Mouse (Mus musculus): ENCODE measurements at regions not wholly inside any gene's neighbourhood (a gene's known extent, or its start where the extent isn't known, plus 50 kb on each side); places are given as distances from the start of the nearest gene placed in this dataset.

DNA sequence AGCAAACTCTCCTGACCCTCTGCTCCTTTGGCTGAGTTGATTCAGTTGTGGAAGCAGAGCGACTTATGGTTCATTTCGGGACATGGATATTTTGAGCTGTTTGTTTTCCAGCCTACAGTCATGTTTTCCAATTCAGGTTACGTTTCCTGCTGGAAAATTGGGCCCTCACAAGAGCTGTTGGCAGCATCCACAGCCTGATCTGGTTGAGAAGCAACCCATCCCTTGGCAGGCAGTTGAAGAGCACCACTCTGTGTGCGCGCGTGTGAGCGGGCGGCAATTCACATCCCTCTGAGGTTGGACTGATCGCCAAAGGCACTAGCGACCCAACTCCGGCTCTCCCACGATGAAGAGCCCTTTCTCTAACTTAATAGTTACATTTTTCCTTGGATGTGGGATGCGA is 457.1 kb downstream of the Tmem38b start:
- no peak for DNase-seq

DNA sequence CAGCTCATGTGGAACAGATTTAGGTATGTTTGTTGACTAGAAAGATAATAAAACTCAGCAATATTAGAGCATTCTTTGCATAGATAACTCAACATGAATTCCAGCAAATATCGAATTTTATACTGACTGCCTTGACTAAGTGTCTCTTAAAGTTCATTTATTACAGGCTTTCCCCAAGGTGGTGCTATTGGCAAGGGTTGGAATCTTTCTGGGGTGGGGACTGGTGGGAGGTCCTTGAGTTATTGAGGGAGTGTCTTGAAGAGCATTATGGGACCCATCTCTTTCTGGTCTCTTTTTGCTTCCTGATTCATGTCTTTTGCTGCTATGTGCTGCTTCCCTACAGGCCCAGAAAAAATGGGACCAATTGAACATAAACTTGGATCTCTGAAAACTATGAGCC is 488.0 kb downstream of the Tmem38b start:
- DNase-seq: peak; percentile 8 to 31

DNA sequence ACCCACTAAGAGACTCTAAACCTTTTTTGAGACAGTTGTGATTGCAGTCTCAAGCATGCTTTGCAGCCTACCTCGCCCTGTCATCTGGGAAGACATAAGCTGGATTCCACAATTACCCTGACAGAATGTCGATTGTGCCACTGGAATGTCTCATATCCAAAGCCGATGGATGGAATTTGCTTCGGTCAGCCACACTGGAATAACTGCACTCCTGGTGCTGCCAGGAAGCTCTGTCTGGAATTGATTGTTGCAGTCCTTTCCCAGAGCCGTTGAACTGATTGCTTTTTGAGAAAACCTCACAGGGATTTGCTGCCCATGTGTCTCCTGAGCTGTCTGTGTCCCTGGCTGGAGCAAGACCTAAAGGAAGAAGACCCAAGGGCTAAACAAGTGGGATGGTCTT is 499.0 kb downstream of the Tmem38b start:
- no peak for DNase-seq

DNA sequence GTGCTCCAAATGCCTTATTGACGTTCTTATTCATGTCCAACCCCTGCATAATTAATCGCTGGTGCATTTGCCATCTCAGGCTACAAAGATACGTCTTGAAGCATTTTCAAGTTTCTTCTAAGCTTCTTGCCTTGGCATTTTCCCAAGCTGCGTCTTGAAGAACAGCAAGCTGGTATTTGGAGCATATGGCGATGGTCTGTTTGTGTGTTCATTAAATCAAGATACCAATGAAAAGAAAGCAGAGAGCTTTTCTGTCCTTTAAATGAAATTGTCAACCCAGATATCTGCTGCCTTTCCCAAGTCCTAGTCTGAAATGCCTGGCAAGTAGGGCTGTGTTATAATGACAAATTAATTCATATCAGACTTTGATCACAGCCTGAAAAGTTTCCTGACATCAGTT is 502.4 kb downstream of the Tmem38b start:
- no peak for DNase-seq

DNA sequence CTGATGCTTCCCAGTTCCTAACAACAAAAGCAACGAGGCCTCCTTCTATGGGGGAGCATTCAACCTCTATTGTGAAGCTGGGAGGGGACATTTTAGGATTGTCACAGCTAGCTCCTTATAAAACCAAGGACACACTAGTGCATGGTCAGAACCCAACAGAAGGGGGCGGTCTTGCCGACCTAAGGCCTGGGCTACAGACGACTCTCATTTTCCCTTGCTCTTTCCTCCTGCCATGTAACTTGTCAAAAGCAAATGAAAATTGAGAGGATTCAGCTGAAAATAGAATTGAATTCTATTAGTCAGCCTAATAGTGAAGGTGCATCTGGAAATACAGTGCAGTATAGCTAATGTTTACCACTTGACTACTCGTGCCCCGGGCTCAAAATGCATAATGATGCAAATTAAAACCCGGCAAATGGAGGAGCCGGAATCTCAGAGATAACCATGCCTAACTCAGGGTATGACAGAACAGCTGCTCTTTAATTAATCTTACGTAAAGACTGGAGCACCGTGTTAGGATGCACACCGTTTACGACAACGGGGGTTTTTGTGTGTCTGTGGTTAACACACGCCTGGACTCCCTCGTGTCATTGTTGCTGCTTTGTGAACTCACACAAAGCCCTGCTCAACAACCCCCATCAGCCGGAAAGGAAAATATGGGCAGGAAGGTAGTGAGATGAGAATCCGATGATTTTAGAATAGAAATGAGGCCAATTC is 503.0 kb downstream of the Tmem38b start:
- no peak for DNase-seq

DNA sequence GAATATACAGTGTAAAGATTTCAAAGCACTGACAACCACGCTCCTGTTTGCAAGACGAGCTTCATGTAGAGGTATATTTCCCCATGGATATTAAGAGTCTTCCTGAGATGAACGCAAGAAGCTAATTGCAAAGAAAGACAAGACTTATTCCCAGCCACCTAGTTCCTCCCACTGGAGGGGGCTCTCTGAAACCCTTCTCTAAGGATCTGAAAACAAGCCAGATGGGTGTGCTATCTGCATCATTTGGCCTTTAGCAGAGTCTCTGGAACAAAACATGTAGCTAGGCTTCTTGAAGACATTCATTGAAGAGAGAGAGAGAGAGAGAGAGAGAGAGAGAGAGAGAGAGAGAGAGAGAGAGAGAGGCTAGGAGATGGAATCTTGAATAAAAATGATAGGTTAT is 504.8 kb downstream of the Tmem38b start:
- DNase-seq: no peak

DNA sequence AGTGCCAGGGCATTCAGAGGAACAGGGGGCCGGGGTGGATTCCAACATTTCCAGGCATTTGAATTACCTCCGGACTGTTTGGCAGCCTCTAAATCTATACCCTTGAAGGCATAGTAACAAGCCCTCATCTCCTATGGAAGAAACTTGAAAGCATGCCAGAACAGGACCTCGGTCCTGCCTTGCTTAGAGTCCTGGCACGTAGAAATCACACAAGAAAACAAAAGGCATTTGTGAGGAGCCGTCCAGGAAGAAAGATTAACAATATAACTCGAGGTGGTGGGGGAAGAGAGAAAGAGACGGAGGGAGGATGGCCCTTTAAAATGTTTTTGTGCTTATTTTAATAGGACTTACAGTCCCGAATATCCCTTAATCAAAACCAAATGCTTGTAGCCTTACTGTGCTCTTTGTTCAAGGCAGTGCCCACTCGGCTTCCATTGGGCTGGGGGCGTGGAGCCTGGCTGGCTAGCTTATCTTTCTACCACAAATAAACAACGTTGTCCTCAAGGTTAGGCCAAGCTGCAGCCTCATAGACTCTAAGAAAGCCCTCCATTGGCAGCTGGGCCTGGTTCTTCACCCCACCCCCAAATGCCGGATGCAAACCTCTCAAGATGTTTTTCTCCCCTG is 505.9 kb downstream of the Tmem38b start:
- no peak for DNase-seq

DNA sequence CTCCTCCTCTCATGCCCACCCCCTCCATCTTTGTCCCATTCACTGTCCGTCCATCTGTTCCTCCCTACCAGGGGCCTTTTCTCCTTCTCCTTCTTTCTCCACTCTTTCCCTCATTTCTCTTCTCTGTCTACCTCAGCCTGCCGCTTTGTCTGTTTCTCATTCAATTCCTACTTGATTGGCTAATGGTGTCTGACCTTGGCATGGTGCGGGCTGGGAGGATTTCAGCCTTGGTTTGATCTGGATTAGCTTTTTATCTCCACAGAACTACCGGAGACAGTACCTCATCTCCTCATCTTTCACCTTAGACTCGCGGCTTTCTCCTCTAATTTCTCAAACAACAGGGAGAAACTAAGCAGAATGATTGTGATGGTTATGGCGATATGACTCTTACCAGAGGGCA is 506.4 kb downstream of the Tmem38b start:
- no peak for DNase-seq

DNA sequence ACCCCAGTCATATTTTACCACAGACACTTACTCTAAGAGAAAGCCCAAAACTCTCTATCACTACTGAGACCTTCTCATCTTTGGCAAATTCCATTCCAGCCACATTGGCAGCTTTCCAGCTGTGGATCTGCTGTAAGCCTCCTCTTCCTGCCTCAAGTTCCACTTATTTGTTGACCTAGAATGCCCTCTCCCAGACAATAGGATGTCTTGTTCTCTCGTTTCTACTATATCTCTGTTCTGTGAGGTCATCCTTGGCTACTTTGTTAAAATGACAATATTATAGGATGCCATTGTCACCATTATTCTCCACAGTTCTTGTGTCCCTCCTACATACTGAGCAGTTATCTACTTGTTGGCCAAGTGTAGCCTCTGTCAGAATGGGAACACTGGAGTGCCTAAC is 512.7 kb downstream of the Tmem38b start:
- no peak for DNase-seq

DNA sequence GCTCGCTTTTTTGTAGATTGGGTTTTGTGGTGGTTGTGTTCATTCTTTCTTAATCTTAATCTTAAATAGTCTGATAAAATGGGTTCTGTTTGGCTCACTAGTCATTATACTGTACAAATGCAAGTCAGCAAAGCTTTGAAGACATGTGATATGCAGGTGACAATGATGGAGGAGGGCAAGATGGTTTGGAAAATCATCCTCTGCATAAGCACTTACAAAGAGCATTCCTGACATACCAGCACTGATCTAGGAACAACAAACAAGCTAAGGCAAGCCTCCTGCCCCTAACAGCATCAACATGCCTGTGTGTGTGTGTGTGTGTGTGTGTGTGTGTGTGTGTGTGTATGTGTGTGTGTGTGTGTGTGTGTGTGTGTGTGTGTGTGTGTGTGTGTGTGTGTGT is 514.3 kb downstream of the Tmem38b start:
- no peak for DNase-seq

DNA sequence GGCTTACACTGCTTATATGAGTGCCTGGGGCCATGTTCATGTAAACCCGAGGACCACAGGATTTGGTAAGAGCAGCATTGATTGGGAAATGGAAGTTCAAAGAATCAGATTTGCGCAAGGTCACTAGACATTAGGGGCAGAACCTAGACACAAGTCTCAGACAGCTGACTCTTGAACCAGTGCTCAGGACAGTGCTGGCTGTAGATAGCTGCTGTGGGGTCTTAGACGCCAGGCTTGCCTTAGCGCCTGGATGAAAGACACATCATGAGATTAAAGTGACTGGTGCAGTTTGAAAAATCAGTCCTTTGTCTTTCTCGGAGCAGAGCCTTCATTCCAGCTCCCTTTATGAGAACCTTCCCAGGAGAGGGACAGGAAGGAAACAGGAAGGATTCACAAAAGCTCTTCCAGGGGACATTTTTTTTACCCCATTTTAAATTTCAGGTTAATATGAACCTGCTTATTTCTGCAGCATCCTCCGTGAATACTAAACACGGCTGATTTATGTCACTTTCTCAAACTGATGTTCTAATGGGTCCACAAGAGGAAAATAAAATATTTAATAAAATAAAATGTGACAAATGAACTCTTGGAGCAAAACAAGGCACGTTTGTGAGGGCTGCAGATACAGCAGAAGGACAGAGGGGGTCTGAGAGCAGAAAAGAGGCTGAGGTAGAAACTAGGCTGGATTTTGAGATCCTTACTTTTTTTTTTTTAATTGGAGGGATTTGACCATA is 528.0 kb downstream of the Tmem38b start:
- DNase-seq: no peak

DNA sequence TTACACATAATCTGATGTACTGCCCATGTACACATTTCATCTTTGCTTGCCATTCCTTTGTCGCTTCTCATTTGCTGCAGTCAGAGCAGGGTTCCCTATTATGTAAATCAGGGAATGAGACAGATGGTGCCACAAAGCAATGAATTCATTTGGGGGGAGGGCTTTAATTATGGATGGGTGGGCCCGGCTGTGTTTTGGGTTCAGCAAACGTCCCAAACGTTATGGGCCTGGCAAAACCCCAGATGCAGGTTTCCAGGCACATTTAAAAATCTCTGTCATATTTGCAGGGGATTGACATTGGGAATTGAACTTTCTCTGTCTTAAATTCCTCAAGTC is 528.5 kb downstream of the Tmem38b start:
- no peak for DNase-seq

DNA sequence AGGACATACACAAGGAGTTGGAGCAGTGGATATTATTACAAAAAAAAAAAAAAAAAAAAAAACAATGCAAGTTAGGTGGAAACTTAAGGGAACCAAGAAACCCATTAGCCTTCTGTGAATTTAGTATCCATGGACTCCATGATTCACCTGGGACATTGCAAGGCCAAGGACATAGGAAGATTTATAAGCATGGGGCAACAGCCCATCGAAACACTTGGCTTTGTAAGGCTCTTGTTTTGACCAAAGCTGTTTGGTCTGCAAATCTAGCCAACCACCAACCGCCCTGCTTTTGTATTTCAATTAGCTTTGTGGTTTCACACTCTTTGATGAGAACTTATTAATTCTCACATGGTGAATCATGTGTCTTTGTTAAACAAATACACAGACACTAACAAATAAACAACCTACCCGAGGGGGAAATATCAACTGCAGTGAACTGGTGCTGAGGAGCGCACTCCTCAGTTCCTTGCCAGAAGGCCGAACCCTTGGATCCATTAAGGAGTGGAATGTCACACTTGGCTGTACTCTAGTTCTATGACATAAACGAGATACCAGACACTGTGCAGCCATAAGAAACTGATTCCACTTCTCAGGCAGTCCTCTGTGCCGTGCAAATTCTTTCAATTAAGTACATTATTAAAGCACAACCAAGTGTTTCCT is 529.7 kb downstream of the Tmem38b start:
- no peak for DNase-seq

DNA sequence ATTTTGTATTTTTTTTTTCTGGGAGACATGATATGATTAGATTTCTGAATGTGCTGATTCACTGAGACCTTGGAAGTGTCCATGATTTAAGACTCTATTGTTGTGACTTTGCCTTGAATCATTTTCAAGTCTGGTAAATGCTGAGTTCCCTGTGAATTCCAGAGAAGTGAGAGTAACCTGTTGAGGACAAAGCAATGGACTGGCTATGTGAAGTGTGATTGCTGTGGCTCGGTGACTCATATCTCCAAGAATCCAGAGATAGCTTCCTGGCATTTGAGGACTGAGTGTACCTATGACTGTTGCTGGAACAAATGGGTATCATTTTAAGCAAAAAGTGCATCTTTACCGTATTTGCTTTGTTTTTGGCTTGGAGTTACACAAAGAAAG is 530.2 kb downstream of the Tmem38b start:
- no peak for DNase-seq

DNA sequence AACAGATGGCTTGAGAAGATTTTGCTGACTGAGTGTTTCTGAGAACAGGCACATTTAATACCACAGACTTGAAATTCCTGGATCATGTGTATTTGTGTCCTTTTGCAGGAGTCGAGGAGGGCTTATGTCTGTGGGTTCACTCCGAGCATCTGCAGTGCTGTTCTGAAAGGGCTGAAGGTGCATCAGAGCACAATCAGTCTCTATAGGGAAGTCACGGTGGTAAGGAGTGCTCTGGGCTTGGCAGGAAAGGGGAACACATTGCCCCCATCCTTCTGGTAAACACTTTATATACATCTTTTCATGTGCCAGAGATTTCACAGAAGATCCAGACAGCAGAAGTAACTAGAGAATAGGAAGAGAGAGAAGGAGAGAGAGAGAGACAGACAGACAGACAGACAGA is 545.1 kb downstream of the Tmem38b start:
- no peak for DNase-seq

DNA sequence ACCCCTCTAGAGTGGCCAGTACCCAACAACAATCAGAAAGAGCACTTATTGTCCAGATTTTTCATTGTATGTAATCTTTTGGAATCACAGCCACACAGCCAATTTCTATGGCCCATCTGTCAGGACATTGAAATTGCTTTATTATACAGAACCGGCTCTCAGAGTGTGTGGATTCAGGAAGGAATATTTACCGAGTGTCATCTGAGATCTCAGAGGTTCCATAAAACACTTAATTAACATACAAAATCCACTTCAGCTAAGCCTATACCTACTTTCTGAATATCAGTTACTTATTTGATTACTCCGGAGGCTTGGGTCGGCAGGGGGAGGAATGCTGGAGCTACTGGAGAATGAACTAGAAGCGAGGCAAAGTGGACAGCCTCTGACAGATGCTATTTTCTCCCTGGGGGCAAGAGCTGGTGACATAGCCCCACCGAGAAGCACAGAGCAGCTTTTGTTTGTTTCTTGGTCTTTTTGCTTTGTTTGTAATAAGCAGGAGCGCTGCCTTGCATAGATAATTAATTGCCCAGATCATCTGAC is 545.6 kb downstream of the Tmem38b start:
- no peak for DNase-seq

DNA sequence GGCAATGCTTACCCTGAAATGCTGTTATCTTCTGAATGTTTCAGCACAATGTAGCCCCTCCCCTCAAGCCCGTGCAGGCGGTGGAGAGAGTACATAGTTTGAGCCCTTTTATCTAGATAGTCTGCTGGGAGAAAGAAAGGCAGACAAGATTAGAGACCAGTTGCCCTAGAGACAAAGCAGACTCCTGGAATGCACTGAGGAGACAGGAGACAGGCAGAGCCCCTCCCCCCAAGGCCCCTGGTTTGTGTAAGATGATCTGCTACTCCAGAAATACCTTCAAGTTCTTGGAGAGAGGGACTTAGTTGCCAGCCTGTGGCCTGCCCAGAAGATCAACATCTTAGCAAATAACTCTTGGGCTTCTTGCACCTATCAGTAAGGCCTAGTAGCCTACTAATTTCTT is 547.8 kb downstream of the Tmem38b start:
- DNase-seq: no peak

DNA sequence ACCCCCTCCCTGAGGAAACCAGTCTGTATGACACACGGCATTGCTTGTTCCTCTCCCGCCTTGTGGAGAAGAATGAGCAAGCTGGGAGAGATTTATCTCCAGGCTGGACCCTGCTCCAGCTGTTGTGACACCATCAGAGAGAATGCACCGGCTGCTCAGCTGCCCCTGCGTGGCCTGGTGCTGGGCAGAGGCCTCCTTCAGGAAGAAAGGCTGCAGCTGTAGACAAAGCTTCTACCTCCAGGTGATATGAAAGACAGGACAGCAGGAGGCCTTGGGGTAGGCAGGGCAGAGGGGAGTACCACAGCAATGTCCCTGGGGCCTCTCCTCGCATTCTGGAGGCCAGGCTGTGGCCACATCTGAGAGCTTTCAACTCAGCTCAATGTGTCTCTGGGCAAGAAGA is 548.6 kb downstream of the Tmem38b start:
- no peak for DNase-seq

DNA sequence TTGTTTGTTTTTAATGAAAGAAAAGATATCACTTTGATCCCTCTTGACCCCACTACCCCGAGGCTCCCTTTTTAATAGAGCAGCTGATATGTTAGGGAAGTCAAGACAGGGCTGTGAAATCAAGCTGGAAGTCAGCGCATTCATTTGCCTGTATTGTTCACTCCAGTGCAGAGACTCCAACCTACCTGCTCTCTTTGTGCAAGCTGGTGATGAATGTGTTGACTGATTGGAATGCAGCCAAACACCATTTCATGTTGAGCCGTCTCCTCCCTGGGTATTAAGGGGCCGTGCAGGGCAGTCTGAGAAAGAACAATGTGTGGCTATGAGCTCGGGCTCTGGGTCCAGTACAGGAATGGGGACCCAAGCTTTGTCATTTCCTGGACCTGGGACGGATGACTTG is 557.4 kb upstream of the Zfp462 start:
- no peak for DNase-seq

DNA sequence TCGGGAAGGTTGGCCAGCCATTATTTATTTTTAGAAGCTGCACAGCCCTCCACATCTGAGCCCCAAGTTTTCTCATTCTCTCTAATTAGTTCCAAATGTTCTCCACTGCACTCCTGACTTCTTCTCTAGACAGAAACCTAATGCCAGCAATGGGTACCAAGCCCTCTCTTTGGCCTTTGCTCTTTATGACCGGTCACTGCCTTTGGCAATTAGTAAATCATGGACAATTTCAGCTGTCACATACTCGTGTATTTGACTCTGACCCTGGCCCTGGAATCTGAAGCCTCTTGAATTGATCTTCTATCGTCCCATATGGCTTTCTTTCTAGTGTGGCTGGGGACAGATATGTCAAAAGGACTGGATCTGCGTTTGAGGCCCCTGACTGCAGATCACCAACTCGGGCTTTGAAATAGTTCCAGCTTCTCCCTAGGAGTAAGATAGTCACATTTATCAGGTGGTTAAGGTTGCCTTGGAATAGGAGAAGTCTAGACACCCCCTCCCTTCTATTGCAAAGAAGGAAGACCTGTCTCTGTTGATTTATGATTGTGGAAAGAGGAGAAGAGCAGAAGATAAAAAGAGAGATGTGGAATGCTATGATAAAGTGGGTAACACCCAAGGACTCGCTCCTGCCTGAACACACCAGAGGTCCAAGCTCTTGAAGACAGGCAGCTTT is 553.2 kb upstream of the Zfp462 start:
- DNase-seq: no peak

DNA sequence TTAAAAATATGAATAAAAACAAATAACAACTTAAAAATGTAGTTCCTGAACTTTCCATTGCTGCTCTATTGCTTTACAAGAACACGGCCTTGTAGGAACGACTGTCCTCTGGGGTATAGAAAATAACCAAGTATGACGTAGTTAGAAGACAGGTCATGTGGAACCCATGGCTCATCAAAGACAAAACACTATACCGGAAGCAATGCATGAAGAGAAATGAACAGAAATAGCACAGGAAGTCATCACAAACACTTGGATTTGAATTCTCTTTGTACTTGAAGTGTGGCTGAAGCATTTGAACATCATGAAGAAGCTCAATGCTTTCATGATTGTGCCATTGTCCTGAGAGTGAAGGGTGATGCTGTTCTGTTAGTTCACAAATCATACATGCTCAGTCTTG is 538.7 kb upstream of the Zfp462 start:
- peak; percentile 49 to 59 for DNase-seq

DNA sequence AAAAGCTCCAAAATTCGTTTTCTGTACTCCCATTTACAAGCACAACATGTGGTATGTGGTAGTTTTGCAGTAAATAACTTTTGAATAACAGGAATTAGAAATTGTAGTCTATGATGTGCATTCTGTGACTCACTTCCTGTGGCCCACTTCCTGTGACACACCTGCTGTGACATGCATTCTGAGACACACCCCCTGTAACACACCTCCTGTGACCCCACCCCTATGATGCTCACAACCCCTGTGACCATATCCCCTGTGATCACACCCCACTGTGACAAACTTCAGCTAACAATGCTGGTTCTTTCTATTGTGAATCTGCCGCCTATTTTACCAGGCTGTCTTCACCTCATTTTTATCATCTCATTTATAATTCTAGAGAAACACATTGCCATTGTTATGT is 536.9 kb upstream of the Zfp462 start:
- DNase-seq: peak; percentile 80 to 86

DNA sequence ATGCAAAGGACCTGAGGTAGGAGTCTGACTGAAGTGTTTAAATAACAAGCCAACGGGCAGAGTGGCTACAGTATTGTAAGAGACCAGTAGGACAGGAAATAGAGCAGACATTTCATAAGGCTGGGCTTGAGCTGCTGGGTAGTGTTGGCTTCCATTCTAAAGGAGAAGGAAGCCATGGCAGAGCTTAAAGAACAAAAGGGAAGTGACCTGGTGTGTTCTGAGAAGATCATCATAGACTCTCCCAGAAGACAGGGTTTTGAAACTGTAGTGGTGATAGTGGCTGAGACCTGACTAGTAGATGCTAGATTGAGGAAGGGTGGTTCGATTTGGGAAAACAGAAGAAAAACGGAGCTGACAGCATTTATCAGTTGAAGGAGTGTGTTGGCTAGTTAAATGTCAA is 514.1 kb upstream of the Zfp462 start:
- peak; percentile 15 to 21 for DNase-seq

All from B cell, adult 2 months (primary cell).